Mouse (Mus musculus): Measurements from ENCODE around the gene Itsn1. TPM values are rescaled to one million over a fixed set of nuclear protein-coding genes. Genes with fewer than 3 reads are reported as not detected.

The Itsn1 gene
- polyA plus RNA-seq, 1 experiment from 2014 or later: 24.5 TPM

GRCm38 (mm10) chr16:91921340-91921739 lies 192.3 kb downstream of the Itsn1 start:
- Histone ChIP-seq H3K27me3 (replicated peaks; ENCODE audit: control insufficient read depth, insufficient read depth, low read length) (no peaks in the 10 kb centered on the region), H3K4me1 (replicated peaks; ENCODE audit: control insufficient read depth, insufficient read depth, low read length) (no peaks in the 10 kb centered on the region; the same call in 1 of the 2 replicates), H3K4me2 (no peak overlapping the region), H3K9me3 (ENCODE audit: control insufficient read depth, low read length) (no peaks in the 10 kb centered on the region), H3K9ac (ENCODE audit: low read depth, low read length) (no peak overlapping the region), H3K27ac (ENCODE audit: low read depth, low read length) (no peak overlapping the region), H3K4me3 (ENCODE audit: low read depth, low read length) (no peak overlapping the region), H3K36me3 (ENCODE audit: control insufficient read depth, insufficient read depth, low read length) (peaks cover 19% of the 10 kb centered on the region)
- WGBS: 93% methylated on average over 11 of the region's 11 CpGs
- ATAC-seq (replicated peaks; ENCODE audit: low FRiP score): no peak
- no peak for DNase-seq (ENCODE audit: low spot score)

- 67% methylated on average over 8 of the region's 8 CpGs for WGBS
- ATAC-seq (replicated peaks; ENCODE audit: low FRiP score): no peak
These were observed 193.9 kb downstream of the Itsn1 start for GRCm38 (mm10) chr16:91922939-91923338.

GRCm38 (mm10) chr16:91924426-91924825 lies 195.3 kb downstream of the Itsn1 start:
- no peaks in the 10 kb centered on the region for H3K27me3 ChIP-seq (replicated peaks; ENCODE audit: control insufficient read depth, insufficient read depth, low read length)
- H3K4me2 ChIP-seq: no peak overlapping the region
- no peak overlapping the region for H3K4me3 ChIP-seq (ENCODE audit: low read depth, low read length)
- no peak for ATAC-seq (replicated peaks; ENCODE audit: low FRiP score)
- DNase-seq (ENCODE audit: low spot score): no peak
- H3K36me3 ChIP-seq (ENCODE audit: control insufficient read depth, insufficient read depth, low read length): peaks cover 45% of the 10 kb centered on the region
- no peak overlapping the region for H3K27ac ChIP-seq (ENCODE audit: low read depth, low read length)
- H3K9ac ChIP-seq (ENCODE audit: low read depth, low read length): no peak overlapping the region
- 88% methylated on average over 8 of the region's 8 CpGs for WGBS
- no peaks in the 10 kb centered on the region for H3K9me3 ChIP-seq (ENCODE audit: control insufficient read depth, low read length)
- no peaks in the 10 kb centered on the region for H3K4me1 ChIP-seq (replicated peaks; ENCODE audit: control insufficient read depth, insufficient read depth, low read length)

More at GRCm38 (mm10) chr16:91922939-91923338, 193.9 kb downstream of the Itsn1 start:
- Histone ChIP-seq H3K9me3 (ENCODE audit: control insufficient read depth, low read length) (no peaks in the 10 kb centered on the region), H3K27me3 (replicated peaks; ENCODE audit: control insufficient read depth, insufficient read depth, low read length) (no peaks in the 10 kb centered on the region), H3K4me3 (ENCODE audit: low read depth, low read length) (no peak overlapping the region), H3K4me1 (replicated peaks; ENCODE audit: control insufficient read depth, insufficient read depth, low read length) (no peaks in the 10 kb centered on the region), H3K9ac (ENCODE audit: low read depth, low read length) (no peak overlapping the region), H3K27ac (ENCODE audit: low read depth, low read length) (no peak overlapping the region), H3K4me2 (no peak overlapping the region), H3K36me3 (ENCODE audit: control insufficient read depth, insufficient read depth, low read length) (peaks cover 33% of the 10 kb centered on the region)
- DNase-seq (ENCODE audit: low spot score): no peak

- no peak overlapping the region for H3K27ac ChIP-seq (ENCODE audit: low read depth, low read length)
- peaks cover 48% of the 10 kb centered on the region for H3K36me3 ChIP-seq (ENCODE audit: control insufficient read depth, insufficient read depth, low read length)
- DNase-seq (ENCODE audit: low spot score) (no peak), ATAC-seq (replicated peaks; ENCODE audit: low FRiP score) (no peak)
- no peaks in the 10 kb centered on the region for H3K27me3 ChIP-seq (replicated peaks; ENCODE audit: control insufficient read depth, insufficient read depth, low read length)
- no peak overlapping the region for H3K4me3 ChIP-seq (ENCODE audit: low read depth, low read length)
- peaks cover 9% of the 10 kb centered on the region for H3K4me1 ChIP-seq (replicated peaks; ENCODE audit: control insufficient read depth, insufficient read depth, low read length)
- H3K9ac ChIP-seq (ENCODE audit: low read depth, low read length): no peak overlapping the region
- 92% methylated on average over 16 of the region's 16 CpGs for WGBS
- no peaks in the 10 kb centered on the region for H3K9me3 ChIP-seq (ENCODE audit: control insufficient read depth, low read length)
- H3K4me2 ChIP-seq: no peak overlapping the region
These were observed 199.0 kb downstream of the Itsn1 start for GRCm38 (mm10) chr16:91927911-91928630.

GRCm38 (mm10) chr16:91931078-91932013 lies 202.3 kb downstream of the Itsn1 start:
- under 1% methylated on average over 53 of the region's 53 CpGs for WGBS
- no peaks in the 10 kb centered on the region for H3K9me3 ChIP-seq (ENCODE audit: control insufficient read depth, low read length)
- ATAC-seq (replicated peaks; ENCODE audit: low FRiP score) (peak; percentile 93), DNase-seq (ENCODE audit: low spot score) (peak; percentile 91)
- H3K4me1 ChIP-seq (replicated peaks; ENCODE audit: control insufficient read depth, insufficient read depth, low read length): peaks cover 9% of the 10 kb centered on the region
- peak overlapping the region; percentile 47 for H3K27ac ChIP-seq (ENCODE audit: low read depth, low read length)
- no peaks in the 10 kb centered on the region for H3K27me3 ChIP-seq (replicated peaks; ENCODE audit: control insufficient read depth, insufficient read depth, low read length)
- peak overlapping the region; percentile 98 for H3K9ac ChIP-seq (ENCODE audit: low read depth, low read length)
- peak overlapping the region; percentile 84 for H3K4me3 ChIP-seq (ENCODE audit: low read depth, low read length)
- peaks cover 29% of the 10 kb centered on the region for H3K36me3 ChIP-seq (ENCODE audit: control insufficient read depth, insufficient read depth, low read length)
- H3K4me2 ChIP-seq: peak overlapping the region; percentile 67

- no peak overlapping the region for H3K9ac ChIP-seq (ENCODE audit: low read depth, low read length)
- peak overlapping the region; percentile 84 for H3K4me3 ChIP-seq (ENCODE audit: low read depth, low read length)
- H3K4me2 ChIP-seq: peak overlapping the region; percentile 53
- DNase-seq (ENCODE audit: low spot score): no peak
- 45% methylated on average over 8 of the region's 8 CpGs for WGBS
- H3K4me1 ChIP-seq (replicated peaks; ENCODE audit: control insufficient read depth, insufficient read depth, low read length): peaks cover 9% of the 10 kb centered on the region
- peaks cover 21% of the 10 kb centered on the region for H3K36me3 ChIP-seq (ENCODE audit: control insufficient read depth, insufficient read depth, low read length)
- no peak for ATAC-seq (replicated peaks; ENCODE audit: low FRiP score)
- no peaks in the 10 kb centered on the region for H3K9me3 ChIP-seq (ENCODE audit: control insufficient read depth, low read length)
- H3K27me3 ChIP-seq (replicated peaks; ENCODE audit: control insufficient read depth, insufficient read depth, low read length): no peaks in the 10 kb centered on the region
- no peak overlapping the region; the same call in 1 of the 2 replicates for H3K27ac ChIP-seq (ENCODE audit: low read depth, low read length)
These were observed 203.1 kb downstream of the Itsn1 start for GRCm38 (mm10) chr16:91932082-91932690.

- no peaks in the 10 kb centered on the region for H3K9me3 ChIP-seq (ENCODE audit: control insufficient read depth, low read length)
- WGBS: 40% methylated on average over 9 of the region's 10 CpGs
- H3K27me3 ChIP-seq (replicated peaks; ENCODE audit: control insufficient read depth, insufficient read depth, low read length): no peaks in the 10 kb centered on the region; the same call in 1 of the 2 replicates
- no peak overlapping the region for H3K4me3 ChIP-seq (ENCODE audit: low read depth, low read length)
- ATAC-seq (replicated peaks; ENCODE audit: low FRiP score) (no peak), DNase-seq (ENCODE audit: low spot score) (no peak)
- H3K4me1 ChIP-seq (replicated peaks; ENCODE audit: control insufficient read depth, insufficient read depth, low read length): peaks cover 9% of the 10 kb centered on the region
- H3K9ac ChIP-seq (ENCODE audit: low read depth, low read length): no peak overlapping the region
- peaks cover 14% of the 10 kb centered on the region for H3K36me3 ChIP-seq (ENCODE audit: control insufficient read depth, insufficient read depth, low read length)
- peak overlapping the region; percentile 25; the same call in 1 of the 2 replicates for H3K4me2 ChIP-seq
- peak overlapping the region; percentile 38; the same call in 1 of the 2 replicates for H3K27ac ChIP-seq (ENCODE audit: low read depth, low read length)
These were observed 203.9 kb downstream of the Itsn1 start for GRCm38 (mm10) chr16:91932843-91933518.

- Histone ChIP-seq H3K4me3 (ENCODE audit: low read depth, low read length) (no peak overlapping the region), H3K27ac (ENCODE audit: low read depth, low read length) (no peak overlapping the region), H3K27me3 (replicated peaks; ENCODE audit: control insufficient read depth, insufficient read depth, low read length) (no peaks in the 10 kb centered on the region; the same call in 1 of the 2 replicates), H3K9ac (ENCODE audit: low read depth, low read length) (no peak overlapping the region), H3K4me2 (peak overlapping the region; percentile 21; the same call in 1 of the 2 replicates), H3K9me3 (ENCODE audit: control insufficient read depth, low read length) (no peaks in the 10 kb centered on the region), H3K36me3 (ENCODE audit: control insufficient read depth, insufficient read depth, low read length) (no peaks in the 10 kb centered on the region), H3K4me1 (replicated peaks; ENCODE audit: control insufficient read depth, insufficient read depth, low read length) (peaks cover 6% of the 10 kb centered on the region)
- DNase-seq (ENCODE audit: low spot score) (no peak), ATAC-seq (replicated peaks; ENCODE audit: low FRiP score) (no peak)
- 38% methylated on average over 8 of the region's 8 CpGs for WGBS
These were observed 206.0 kb downstream of the Itsn1 start for GRCm38 (mm10) chr16:91935108-91935507.
